Mouse (Mus musculus): Measurements from ENCODE around the gene Zfyve21.

Zfyve21 gene

DNA sequence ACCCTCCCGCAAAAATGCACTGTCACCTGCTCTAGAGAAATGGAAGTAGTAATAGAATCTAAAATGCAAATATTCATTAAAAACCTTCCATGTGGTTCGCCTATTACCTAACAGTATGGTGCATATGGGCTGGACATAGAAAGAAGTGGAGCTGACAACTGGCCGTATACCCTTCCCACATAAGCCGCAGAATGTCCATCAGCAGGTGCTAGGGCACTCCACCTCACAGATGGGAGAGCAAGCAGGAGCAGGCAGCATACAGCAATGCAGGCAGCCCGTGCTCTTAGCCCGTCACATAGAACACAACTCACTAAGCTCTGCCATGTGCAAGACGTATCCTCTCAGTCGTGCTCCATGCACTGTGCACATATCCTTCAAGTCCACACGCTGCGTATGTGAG, 32.8 kb downstream of the Zfyve21 start:
- DNase-seq, result no peak

DNA sequence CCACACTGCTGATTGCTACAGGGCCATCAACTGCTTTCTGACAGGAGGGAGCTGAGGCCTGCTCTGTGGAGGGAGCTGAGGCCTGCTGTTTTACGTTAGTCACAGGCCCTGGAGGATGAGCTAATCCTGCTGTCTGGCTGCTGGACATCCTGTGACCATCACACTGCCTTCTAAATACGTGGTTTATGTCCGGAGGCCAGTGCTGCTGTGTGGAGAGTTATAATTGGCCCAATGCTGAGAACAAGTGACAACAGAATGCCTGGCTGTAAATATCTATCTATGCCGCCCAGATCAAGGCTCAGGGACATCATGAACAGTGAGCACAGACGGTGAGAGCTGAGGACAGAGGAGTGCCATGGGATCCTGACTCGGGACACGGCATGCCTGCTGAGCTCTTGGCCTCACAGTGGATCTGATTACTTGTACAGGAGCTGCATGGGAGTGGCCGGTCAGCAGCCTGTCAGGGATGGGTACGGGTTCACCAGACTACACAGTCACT, 34.4 kb downstream of the Zfyve21 start:
- DNase-seq, result peak; percentile 54

DNA sequence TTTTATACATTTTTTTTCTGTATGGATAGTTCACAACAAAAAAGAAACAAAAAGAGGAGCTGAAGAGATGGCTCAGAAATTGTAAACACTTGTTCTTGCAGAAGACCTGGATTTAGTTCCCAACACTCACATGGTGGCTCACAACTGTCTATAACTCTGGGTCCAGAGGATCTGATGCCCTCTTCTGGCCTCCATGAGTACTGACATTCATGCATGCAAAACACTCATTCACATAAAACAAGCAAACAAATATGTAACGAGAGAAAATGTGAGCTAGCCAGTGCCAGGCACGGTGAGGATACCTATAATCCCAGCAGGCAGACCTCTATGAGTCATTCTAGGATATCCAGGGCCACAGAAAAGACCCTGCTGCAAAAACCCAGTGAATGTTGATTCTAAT, 37.3 kb downstream of the Zfyve21 start:
- no peak for DNase-seq

DNA sequence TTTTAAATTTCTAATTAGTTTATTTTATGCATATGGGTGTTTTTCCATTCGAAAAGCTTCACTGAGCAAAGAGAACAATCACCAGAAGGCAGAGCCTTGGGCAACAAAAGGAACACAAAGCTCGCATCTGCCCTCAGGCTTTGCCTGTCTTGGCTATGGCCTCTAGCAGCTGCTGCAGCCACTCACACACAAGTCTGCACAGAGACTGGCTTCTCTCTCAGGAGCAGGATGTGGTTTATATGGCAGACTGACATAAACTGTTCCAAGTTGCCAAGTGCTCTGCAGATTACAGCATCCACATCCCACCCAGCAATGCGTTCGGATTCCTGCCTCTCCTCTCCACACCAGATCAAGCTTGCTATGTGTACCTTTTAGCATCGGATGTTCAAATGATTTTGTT, 37.8 kb downstream of the Zfyve21 start:
- DNase-seq, result no peak

DNA sequence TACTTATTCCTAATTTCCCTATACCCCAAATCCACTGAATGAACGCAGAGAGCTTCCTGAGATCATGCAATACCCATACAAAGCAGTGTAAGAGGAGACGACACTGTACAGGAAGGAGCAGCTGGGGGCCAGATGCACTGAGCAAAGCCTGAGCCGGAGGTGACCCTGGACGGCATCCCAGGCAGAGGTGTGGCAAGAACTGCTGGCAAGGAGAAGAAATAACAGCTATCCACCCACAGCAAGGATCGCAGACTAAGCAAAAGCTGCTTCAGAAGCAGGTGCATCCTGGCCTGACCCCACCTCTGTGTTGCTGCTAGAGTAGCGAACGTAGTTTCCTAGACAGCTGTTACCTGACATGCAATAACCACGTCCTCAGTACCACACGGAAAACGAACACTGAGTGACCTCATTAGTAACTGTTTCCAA, 39.1 kb downstream of the Zfyve21 start:
- DNase-seq, result no peak

DNA sequence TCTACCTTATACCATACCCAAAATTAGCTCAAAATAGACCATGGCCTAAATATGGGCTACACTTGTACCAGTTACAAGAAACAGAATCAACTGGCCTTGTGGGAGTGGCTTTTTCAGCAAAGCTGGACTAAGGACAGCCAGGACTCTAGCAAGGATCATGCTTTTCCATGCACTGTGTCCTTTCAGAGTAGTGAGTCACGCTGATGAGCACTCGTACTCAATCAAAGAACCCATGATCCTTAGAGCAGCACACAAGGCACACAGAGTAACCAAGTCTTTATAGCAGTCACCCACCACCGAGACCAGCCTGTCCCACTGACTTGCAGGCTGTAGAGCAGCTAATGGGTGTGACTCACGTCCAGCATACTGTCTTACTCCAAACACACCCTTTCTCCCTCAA, 39.6 kb downstream of the Zfyve21 start:
- DNase-seq, result no peak

DNA sequence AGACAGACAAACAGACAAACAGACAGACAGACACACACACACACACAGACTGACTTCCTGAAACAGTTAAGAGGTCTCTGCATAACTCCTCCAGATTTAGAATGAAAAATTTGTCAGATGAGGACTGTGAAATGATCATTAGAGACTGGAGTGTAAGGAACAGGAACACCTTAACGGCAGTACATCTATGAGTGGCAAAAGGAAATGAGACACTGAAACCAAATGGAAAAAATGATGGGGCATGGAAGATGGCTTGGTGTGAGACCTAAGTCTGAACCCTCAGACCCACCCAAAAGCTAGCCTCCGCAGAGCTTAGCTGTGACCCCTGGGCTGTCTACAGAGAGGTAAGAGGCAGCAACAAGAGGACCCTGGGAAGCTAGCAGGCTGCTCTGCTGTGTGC, 41.5 kb downstream of the Zfyve21 start:
- no peak for DNase-seq

DNA sequence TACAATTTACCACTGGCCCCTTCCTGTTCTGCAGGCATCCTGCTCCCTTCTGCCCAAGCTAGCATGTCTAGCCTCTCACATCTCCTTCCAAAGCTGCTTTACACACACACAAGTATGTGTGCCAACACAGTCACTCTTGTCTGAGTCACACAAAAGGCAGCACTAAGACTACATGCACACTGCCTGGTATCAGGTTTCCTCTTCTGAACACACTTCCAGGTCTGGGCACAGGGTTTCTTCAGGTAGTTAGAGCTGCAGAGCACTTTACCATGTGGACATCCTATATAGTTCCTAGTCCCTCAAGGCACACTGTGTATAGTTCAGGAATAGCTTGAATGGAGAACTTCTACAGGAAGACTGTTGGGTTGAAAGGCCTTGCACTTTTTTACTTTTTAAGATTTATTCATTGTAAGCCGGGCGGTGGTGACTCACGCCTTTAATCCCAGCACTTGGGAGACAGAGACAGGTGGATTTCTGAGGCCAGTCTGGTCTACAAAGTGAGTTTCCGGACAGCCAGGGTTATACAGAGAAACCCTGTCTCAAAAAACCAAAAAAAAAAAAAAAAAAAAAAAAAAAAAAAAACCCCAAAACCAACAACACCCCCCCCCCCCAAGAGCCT, 50.3 kb downstream of the Zfyve21 start:
- no peak for DNase-seq

DNA sequence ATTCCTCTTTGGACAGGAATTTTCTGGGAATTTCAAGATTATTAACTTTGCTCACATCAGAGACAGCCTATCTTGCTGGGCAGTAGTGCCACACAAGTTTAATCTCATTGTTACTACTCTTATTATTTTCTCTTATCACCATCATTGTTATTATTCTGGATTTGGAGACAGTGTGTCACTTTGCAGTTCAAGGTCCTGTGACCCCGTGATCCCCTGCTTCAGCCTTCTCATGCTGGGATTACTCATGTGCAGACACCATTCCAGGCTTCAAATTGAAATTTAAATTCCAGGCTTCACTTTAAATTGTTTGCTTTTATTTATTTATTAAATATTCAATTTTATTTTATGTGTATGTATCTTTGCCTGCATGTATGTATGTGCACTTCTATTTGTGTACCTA, 55.8 kb downstream of the Zfyve21 start:
- no peak for DNase-seq

DNA sequence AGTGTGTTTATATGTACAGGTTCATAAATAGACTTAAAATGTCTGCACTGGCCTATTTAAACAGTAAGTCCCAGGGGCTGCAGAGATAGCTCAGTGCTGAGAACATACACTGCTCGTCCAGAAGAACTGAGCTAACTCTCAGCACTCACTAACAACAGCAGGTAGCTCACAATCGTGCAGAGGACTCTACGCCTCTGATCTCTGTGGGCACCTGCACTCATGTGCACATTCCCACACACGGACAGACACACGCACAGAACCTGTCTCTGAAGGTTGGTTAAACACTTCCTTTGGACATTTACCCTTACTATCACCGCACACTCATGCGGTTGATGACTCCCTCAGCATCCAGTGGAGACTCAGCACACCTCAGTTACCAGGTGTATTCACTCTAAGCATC, 56.8 kb downstream of the Zfyve21 start:
- DNase-seq, result no peak

DNA sequence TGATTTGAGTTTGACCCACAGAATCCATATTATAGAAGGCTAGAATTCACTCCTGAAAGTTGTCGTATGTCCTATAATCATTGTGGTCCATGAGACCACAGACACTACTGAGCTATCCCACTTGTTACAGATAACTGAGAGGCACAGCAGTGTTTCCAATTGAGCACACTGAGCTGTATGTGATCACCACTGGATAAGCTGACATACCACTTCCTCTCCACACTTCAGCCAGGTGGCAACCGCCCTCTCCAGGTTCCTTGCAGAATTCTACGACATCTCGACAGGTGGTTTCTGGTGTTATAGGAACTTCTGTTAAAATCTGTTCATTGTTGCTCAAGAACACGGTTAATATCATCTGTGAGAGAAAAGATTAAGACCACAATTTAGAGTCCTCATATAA, 58.1 kb downstream of the Zfyve21 start:
- no peak for DNase-seq

DNA sequence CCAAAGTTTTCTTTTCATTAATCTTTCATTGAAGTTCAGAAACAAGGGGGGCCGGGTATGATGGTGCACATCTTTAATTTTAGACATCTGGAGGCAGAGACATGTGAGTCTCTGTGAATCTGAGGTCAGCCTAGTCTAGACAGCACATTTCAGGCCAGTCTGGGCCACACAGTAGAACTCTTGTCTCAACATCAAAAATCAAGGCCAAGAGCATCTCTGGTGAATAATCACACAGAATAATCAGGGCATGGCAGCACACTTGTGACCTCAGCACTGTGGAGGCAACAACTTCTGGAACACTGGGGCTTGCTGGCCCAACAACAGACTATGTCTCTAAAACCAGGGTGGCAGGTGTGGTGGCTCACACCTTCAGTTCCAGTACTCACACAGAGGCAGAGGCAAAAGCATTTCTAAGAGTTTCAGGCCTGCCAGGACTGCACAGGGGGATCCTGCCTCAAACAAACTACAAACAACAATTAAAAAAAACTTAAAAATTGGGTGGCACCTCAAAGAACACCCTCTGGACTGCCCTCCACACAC, 60.7 kb downstream of the Zfyve21 start:
- no peak for DNase-seq

DNA sequence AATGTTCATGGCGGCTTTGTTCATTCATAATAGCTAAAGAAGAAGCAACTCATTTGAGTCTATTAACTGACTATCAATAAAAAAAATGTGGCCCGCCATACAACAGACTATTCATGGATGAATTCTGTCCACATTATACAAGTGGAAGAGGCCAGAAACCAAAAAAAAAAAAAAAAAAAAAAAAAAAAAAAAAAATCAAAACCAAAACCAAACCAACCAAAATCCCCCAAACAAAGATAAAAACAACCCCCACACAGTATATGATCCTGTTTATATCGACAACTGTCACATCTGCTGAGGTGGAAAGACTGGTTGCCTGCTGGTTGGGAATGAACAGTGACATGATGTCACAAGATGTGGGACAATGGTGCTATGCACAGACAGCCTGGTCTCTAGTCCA, 61.5 kb downstream of the Zfyve21 start:
- no peak for DNase-seq

DNA sequence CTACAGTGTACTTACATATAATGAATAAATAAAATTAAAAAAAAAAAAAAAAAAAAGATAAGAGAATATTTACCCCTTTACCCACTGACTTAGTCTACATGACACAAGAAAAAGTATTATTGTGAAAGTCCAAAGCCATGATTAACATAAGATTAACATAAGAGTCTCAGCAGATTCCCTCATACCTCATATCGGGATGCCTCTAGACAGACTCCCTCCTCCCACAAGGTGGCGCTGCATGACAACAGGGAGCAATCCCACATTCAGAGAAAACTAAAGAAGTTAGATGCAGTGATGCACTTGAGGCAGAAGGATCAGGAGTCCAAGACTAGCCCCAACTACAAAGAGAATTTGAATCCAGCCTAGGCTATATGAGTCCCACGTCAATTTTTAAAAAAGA, 64.2 kb downstream of the Zfyve21 start:
- DNase-seq, result peak; percentile 63

Data from cerebellum, adult 11-12 months (tissue).